Mouse (Mus musculus): ENCODE results near the gene Ddx39b.
"Not testable (repeated sequence)": the region's sequence is repeated elsewhere in the genome, so short reads cannot be mapped to it uniquely, and the experiment has no call there.

The Ddx39b gene

DNA sequence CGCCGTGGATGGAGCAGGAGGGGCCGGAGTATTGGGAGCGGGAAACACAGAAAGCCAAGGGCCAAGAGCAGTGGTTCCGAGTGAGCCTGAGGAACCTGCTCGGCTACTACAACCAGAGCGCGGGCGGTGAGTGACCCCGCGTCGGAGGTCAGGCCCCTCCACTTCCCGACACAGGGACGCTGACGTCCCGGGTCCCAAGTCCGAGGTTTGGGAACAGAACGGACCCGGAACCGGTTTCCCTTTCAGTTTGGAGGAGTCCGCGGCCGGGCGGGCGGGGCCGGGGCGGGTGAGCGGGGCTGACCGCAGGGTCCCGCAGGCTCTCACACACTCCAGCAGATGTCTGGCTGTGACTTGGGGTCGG lies 22.0 kb downstream of the Ddx39b start:
- DNase-seq = no peak

DNA sequence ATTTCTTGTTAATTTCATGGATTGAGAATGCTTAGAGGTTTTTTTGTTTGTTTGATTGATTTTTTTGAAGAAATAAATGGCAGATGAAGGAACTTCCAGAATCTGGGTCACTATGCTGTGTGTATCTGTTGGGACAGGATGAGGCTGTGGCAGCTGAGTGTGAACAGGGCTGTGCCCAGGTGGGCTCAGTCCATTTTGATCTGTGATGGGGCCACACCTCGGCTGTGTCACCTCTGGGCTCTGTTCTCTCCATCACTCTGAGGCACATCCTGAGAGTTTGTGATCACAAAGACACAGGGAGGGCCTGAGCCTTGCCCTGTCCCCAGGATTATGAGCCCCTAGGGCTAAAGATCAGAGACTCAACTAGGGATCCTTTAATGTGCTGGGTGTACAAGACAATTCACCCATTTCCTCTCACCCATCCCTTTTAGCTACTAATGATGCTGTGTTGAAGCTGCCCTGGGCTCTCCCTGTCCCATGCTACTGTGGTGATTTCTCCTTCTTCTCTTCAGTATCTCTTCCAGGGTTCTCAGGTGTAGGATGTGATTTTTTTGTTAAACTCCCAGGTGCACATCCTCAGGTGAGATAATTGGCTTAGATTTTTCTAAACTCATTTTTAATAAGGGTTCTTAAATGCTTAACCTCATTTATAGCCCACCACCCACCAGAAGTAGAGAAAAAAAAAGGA lies 26.0 kb downstream of the Ddx39b start:
- DNase-seq = no peak

- no peak for DNase-seq
Observed at GRCm38 (mm10) chr17:35269653-35270347, 28.3 kb downstream of the Ddx39b start.

- DNase-seq = no peak
Observed at GRCm38 (mm10) chr17:35272249-35272648, 30.7 kb downstream of the Ddx39b start.

GRCm38 (mm10) chr17:35274770-35275169 lies 33.2 kb downstream of the Ddx39b start:
- DNase-seq = peak; percentile 83

DNA sequence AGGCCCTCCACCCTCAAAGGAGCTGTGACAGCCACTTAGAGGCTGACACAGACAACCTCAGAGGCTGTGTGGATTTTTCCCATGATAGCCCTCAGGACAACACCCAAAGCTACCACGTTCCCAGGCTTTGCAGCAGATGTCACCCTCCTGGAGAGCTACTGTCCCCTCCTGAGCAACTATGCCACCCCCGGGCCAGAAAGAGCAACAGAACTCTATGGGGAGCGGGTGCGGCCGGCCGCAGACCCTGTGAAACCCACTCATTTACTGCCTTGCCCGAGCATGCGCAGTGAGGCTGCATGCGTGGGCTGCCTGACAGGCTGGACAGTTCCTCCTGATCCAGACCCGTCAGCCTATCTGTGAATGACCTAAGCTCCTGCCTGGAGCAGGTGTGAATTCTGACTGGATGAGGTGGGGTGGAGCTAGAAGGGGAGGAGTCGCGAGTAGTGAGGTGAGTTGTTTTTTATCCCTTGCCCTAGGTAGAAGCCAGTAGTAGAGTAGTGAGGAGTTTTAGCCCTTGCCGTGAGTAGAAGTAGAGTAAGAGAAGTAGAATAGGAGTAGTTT lies 34.8 kb downstream of the Ddx39b start:
- DNase-seq = no peak

- DNase-seq = no peak
Observed at GRCm38 (mm10) chr17:35278049-35278448, 36.5 kb downstream of the Ddx39b start.

GRCm38 (mm10) chr17:35278957-35279688 lies 37.6 kb downstream of the Ddx39b start:
- no peak for DNase-seq

GRCm38 (mm10) chr17:35280276-35280675 lies 38.7 kb downstream of the Ddx39b start:
- no peak for DNase-seq

- DNase-seq = no peak
Observed at GRCm38 (mm10) chr17:35285431-35285830, 43.9 kb downstream of the Ddx39b start.

GRCm38 (mm10) chr17:35295796-35296195 lies 54.2 kb downstream of the Ddx39b start:
- DNase-seq = not testable (repeated sequence)

GRCm38 (mm10) chr17:35300261-35300945 lies 58.9 kb downstream of the Ddx39b start:
- not testable (repeated sequence) for DNase-seq

- peak; percentile 84 for DNase-seq
Observed at GRCm38 (mm10) chr17:35301645-35302258, 60.2 kb downstream of the Ddx39b start.

DNA sequence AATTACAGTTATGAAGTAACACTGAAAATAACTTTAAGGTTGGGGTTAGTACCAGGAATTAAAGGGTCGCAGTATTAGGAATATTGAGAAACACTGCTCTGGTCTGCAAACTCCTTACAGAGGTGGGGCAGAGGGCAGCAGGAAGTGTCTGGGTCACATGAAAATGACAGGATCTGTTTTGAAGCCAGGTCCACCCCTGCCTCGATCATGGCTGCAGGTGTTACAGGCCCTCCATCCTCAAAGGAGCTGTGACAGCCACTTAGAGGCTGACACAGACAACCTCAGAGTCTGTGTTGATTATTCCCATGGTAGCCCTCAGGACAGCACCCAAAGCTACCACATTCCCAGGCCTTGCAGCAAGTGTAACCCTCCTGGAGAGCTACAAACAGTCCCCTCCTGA lies 61.7 kb downstream of the Ddx39b start:
- no peak for DNase-seq

All from right cerebral cortex, adult 18-20 months (tissue).